Mouse (Mus musculus) layer of hippocampus, postnatal 25 days (tissue): ENCODE measurements around the gene Slc25a17. TPM values are rescaled to one million over a fixed set of nuclear protein-coding genes. Genes with fewer than 3 reads are reported as not detected.

Experiments used
- DNase-seq, 2 experiments: peaks; one replicate each; pipeline ENCODE4 v3.0.0; 2022; ENCODE audit warnings: mixed read lengths in 2 of 2, low spot score in 1 of 2; ENCODE audit errors: extremely low spot score in 1 of 2
- total RNA-seq, 2 experiments: library from RNA; stranded (reverse); gene quantifications; 2 replicates each; pipeline ENCODE4 v1.2.3; 2021

The Slc25a17 gene
- total RNA-seq, 2 experiments from 2014 or later = 42.4 to 44.8 TPM

DNA sequence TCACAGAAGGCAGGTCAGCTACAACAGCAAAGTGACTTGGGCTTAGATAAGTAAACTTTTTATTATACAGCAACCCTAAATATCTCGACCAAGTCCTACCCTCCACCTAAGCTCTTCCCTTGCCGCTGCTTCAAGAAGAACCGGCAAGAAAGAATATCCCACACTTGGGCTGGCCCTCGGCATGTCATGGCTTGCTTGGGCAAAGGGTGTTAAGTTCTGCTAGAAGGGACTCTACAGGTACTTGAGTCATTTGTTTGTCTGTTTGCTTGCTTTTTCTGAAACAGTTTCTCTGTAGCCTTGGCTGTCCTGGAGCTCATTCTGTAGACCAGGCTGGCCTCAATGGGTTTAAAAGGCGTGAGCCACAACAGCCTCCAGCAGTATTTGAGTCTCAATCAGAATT is 3.7 kb downstream of the Slc25a17 start:
- DNase-seq = no peak

DNA sequence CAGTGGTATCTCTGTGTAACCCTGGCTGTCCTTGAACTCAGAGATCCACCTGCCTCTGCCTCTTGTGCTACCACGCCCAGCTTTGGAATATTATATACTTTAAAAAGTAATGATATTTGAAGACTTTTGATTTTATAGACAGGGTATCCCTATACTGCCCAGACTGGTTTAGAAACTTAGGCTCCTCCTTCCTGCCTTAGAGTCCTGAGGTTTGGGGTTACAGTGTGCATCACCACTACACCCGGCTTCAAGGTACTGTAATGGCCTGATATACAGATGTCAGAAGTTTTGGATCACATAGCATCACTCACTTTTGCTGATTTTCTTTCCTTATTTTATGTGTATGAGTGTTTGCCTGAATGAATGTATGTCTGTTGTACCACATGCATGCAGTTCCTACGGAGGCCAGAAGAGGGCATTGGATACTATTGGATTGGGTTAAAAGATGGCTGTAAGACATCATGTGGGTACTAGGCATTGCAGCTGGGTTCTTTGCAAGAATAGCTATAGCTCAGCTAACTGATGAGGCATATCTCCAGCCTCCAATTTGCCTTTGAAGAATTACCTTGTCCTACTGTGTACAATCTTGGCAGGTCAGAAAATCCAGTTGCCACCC is 5.4 kb downstream of the Slc25a17 start:
- peak in 1 of 2 experiments; percentile 32 for DNase-seq

DNA sequence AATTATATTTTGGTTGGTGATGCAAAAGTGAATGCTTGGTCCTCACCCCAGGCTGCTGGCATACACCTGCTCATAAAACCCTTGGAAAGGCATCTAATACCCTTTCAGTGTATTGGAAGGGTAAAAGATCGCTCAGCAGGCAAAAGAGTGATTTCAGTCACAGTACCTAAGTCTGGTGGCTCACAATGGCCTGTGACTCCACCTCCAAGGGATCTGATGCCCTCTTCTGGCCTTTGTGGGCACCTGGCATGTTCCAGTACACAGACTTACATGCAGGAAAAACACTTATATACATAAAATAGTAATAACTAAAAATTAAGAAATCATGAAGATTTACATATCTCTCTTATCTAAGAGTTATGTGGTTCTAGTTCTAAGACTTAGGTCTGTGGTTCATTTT is 8.0 kb downstream of the Slc25a17 start:
- no peak for DNase-seq

DNA sequence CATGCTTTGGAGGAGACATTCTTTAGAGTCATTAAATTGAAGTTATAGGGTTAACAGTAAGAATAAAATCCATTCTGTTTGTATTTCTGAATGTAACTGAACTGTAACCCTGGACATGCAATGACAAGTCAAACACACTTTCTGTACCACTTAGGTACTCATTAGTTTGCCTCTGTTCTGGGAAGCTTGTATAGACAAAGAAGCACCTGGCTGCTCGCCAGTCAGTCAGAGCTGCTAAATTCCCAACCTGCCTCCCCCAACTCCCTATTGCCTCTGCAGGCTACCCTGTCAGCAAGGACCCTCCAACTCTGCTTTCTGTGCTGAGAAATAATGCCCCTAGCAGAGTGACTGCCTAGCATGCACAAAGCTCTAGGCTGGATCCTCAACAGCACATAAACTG is 10.2 kb downstream of the Slc25a17 start:
- DNase-seq = no peak

DNA sequence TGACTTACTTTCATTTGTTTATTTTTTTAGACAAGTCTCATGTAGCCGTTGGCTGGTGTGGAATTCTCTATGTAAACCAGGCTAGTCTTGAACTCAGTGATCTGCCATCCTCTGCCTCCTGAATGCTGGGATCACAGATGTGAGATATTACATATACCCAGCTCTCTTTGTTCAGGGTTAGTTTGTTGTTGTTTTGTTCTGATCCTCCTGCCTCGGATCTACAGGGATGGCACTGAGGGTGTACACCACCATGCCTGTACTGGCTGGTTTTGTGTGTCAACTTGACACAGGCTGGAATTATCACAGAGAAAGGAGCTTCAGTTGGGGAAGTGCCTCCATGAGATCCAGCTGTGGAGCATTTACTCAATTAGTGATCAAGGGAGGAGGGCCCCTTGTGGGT is 12.2 kb downstream of the Slc25a17 start:
- no peak for DNase-seq

DNA sequence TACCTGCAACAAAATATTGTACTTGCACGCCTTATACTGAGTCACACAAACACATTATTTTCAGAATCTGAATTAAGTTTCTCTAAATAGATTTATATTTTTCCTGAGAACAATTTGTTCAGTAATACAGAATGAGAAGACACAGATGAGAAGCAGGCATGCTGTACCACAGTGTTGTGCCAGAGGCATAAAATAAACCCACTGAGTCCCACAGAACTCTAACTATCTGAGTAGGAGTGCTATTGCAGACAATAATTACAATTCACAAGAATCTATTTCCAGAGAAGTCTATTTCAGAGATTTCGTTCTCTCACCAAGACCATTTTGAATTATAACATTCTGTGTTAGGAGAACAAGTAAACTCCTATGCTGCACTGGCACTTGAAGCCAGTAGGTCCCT is 13.1 kb downstream of the Slc25a17 start:
- DNase-seq = no peak

DNA sequence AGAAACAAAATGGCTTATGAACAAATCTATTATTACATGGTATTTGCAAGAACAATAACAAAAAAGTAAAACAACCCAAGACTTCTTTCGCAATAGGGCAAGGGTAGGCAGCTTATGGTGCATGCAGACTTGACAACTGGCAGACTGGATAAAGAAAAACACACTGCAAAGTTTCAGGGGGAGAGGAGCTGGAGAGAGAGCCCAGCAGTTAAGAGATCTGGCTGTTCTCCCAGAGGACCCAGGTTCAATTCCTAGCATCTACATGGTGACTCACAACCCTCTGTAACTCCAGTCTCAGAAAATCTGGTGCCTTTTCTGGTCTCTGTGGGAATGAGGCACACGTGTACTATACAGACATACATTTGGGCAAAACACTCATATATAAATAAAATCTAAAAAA is 19.2 kb downstream of the Slc25a17 start:
- DNase-seq = no peak

DNA sequence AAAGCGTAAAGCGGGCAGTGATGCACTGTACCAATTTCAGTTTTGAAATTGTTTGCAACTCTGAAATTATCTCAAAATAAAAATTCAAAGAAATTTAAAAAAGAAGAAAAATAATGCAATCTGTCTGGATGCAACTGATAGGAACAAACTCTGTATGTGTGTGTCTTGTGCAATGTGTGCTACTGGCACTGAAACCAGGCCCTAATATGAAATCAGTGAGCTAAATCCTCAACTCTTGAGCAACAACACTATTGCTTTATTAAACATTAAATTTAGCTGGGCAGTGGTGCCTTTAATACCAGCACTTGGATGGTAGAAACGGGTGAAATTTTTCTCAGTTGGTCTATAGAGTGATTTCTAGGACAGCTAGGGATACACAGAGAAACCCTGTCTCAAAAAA is 21.5 kb downstream of the Slc25a17 start:
- no peak for DNase-seq

DNA sequence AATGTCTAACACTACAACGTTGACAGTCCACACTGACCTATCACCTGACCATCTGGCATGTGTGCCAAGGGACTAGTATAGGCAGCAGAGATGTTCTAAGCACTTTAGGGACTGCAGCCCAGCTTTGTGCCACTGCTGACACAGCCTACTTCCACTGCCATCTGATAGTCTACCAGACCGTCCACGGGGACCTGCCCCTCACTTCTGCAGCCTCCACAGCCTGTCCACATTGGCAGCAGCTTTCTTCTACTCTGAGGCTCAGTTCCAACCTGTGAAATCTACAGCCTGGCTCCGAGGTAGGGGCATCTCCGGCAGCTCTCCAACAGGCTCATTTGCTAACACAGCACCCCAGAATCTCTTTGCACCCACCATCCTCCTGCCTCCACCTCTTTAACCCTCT is 24.1 kb downstream of the Slc25a17 start:
- no peak for DNase-seq

DNA sequence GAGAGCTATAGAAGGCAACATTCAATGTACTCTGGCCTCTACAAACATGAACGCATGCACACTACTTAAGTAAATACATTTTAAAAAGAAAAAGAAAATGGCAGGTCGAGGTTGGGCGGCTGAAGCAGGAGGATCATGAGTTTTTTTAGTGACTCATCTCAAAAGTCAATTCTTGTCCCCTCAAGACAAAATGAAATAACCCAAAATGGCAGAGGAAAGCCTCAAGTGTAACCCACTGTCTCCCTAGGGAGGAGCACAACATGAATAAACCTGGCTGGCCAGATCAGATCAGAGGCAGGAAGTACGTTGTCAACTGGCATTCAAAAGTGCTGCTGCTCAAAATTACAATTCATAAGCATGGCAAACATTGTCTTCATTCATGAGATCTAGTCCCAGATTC is 28.1 kb downstream of the Slc25a17 start:
- no peak for DNase-seq

DNA sequence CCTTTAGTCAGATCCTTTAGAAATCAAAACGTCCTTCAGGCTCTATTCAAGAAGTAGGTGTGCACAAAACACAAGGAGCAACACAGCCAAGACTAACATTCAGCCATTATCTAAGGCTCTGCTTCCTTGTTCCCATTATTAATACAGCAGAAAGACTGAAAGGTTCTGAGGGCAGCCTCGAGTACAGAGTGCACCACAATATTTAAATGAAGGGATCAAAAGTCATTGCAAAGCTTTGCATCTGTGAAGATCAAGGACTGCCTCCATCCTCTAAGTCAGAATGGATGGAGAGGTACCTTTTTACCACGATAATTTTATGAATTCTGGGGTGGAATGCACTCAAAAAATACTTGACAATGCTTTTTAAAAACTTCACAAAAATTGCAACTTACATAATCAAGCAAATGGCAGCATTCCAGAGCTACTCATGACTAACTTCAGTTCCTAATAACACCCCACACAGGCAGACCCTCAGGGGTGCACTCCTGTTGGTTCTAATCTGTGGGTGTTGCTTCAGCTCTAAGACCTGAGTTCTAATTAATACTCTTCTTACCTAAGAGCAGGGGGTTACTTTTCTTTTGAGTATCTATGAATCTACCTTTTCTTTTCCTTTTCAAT is 29.7 kb downstream of the Slc25a17 start:
- no peak for DNase-seq

DNA sequence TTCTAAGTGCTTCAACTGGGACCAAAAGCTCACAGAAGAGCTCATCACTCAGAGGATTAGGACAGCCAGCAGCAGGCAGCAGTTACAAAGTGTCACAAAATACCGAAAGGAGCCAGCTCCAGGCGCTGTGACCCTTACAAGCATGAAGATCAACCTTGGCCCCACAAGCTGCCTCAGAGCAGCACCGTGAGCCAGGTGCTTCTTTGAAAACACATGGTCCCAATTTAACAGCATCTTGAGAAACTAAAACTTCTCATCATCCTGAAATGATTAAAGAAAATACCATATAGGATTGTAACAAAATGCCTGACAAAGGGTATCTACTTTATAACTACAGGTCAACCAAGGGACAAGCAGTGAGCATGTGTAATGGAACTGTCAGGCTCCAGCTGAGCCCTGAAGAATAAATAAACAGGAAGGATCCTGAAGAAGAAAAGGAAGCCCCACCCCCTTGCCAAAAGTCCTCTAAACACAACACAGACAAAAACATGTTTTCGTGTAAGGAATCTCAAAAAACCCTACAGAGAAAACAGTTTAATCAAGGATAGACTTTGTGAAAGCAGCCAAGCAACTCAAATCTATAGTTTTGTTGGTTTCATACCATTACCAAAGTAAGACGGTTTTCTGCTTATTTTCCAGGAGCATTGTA is 30.8 kb downstream of the Slc25a17 start:
- no peak for DNase-seq

DNA sequence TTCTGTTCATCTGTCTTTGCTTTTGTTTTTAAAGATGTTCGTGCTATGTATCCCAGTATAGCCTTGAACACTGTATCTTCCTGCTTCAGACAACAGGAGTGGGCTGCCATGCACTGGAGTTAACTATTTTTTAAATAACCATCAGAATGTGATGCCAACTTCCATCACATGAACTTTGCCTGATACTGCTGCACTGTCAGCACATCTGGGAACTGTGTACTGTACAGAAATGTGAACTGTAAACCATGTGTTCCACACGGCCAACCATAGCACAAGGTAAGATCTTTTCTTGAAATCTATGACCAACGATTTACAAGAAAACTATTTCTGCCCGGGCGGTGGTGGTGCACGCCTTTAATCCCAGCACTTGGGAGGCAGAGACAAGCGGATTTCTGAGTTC is 33.1 kb downstream of the Slc25a17 start:
- no peak for DNase-seq

DNA sequence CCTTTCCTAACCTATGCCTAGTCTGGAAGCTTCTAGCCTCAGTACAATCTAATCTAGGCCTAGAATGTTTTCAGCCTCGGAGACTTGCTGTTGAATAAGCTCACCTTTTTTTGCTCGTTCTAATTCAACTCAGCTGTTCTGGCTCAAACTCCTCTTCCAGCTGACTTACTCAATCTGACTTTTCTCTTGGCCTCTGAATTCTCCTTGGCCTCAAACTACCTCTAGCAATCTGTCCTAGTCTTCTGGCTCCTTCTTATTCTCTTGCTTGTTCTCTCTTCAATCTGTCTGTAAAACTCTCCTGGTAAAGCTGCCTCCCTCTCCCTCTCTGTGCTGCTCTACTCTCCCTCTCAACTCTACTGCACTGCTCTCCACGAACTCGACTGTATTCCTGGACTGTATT is 35.6 kb downstream of the Slc25a17 start:
- no peak for DNase-seq

DNA sequence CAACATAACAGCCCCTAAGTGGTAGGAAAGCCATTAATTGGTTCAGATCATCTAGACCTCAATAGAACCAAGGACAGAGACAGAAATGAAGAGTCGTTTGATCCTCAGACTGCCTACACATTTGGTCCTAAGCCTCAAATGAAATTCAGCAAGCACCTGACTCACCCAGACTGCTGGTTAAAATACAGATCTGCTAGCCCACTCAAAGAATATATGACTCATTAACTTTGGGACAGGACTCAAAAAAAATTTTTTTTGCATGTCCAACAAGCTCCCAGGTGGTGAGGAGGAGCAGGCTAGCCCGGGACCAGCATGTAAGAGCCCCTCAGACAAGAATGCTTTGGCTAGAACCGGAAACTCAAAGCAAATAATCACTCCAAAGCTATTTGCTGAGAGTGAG is 40.5 kb downstream of the Slc25a17 start:
- no peak for DNase-seq

DNA sequence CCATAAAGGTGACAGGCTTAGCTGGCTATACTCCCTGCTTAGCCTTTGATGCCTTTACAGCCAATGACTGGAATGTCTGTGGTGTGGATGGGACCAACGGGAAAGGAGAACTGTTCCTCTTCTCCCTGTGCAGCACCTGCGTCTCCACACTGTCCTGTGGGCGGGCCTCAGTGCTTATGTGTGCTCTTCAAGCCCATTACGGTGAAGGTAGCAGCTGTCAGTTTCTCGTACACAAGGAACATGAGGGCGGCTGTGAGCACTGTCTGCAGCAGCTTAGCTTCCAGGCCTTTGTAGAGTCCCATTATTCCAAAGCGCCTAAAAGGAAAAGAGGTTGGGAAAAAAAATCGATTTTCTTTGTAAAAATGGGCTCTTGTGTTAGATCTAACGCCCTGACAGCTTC is 41.1 kb downstream of the Slc25a17 start:
- DNase-seq = no peak

DNA sequence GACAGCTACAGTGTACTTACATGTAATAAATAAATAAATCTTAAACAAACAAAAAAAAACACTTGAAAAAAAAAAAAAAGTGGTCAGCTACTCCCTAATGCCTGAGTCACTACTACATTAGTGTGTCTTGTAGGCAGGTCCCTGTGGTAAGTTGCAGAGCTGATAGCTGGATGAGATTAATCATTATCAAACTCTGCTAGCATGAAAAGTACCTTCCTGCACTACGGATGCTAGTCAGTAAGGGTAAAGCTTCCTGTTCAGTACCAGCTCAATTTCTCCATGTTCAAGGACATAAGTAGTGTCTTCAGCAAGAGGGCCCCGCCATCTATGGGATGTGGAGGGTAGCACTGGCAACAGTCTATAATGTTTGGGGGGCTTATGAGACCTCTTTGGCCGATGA is 46.7 kb downstream of the Slc25a17 start:
- no peak for DNase-seq

DNA sequence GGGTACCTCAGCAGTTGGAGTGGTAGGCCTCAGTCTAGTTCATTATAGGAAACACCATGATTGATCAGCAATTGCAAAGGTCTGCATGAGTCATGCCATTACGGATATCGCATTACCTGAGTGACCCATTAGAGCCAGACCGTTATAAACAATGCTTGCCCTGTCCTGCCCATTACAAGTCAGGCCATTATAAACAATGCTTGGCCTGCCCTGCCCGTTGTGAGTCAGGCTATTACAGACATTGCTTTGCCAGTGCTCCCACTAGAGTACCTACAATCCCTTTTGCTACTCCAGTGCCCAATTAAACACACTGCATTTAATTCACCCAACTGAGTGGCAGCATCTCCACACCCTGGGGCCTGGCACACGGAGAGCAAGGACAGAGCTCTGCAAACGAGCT is 49.6 kb downstream of the Slc25a17 start:
- no peak for DNase-seq

DNA sequence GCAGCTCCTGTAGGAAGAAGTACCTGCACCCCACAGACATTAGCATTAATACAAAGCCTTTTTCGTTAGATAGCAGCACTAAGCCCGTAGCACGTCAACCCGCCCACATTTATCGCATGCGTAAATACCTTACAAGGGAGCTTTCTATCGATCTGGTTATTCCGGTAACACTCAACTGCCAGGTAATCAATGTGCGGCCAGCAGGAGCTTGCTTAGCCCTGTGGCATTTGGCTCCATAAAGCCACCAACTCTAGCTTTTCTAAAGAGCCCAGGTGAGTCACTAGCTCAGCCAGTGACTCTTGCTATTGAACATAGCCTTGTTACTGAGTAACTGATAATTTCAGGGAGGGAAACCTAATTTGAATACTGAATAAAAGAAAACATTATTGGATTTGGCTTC is 50.3 kb downstream of the Slc25a17 start:
- no peak for DNase-seq

DNA sequence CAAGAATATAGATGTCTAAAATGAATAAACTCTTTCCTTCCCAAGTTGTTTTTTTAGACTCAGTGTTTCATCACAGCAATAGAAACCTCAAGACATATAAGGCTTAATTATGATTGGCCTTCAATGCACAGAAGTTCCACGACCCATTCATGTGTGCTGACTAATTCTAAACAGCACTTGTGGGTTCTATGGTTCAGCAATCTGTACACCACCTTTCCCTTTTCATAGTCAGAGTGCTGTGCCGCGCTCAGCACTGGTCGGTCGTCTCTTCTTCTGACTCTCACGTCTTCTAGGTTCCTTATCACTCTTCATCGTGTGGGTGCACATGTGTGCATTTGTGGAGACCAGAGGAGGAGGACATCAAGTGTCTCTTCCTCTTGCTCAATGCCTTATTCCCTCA is 52.6 kb downstream of the Slc25a17 start:
- no peak for DNase-seq

DNA sequence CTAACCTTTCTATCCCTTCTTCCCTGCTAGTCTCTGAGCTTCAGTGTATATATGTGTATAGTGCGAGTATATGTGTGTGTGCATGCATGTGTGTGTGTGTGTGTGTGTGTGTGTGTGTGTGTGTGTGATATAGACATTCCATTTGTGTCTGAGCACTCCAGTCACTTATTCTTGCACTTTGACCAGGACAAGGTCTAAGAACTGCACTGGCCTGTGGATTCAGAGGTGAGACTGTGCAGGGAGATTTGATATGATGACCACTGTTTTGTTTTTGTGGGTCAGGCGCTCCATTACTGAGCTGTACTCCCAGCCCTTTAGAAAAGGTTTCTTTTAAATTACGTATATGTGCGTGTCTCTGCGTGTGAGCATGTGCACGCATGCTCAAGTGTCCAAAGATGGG is 54.1 kb downstream of the Slc25a17 start:
- DNase-seq = no peak

DNA sequence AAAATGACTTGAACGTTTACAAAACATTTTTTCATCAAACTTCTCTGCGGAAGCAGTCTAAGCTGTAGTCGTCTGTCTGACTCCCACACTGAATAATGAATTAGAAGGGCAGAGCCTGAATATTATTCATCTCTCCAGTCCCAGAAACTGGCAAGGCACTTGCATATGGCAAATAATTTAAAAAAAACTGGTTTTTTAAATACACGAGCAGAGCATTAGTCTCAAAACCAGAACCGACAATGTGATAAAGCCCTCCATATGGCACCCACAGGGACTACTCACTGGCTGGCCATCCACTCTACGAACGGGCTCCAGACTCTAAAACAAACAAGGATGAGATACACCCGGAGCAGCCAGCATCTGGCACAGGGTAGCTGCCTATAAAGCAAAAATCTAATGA is 55.6 kb downstream of the Slc25a17 start:
- no peak for DNase-seq
